Mouse (Mus musculus): Measurements from ENCODE around the gene BC048562. TPM values are rescaled to one million over a fixed set of nuclear protein-coding genes. Genes with fewer than 3 reads are reported as not detected.
A peak's percentile ranks its signal among the peaks of the same experiment; 100 is the strongest.

Gene BC048562
- polyA plus RNA-seq, 1 experiment from 2014 or later: not detected

DNA sequence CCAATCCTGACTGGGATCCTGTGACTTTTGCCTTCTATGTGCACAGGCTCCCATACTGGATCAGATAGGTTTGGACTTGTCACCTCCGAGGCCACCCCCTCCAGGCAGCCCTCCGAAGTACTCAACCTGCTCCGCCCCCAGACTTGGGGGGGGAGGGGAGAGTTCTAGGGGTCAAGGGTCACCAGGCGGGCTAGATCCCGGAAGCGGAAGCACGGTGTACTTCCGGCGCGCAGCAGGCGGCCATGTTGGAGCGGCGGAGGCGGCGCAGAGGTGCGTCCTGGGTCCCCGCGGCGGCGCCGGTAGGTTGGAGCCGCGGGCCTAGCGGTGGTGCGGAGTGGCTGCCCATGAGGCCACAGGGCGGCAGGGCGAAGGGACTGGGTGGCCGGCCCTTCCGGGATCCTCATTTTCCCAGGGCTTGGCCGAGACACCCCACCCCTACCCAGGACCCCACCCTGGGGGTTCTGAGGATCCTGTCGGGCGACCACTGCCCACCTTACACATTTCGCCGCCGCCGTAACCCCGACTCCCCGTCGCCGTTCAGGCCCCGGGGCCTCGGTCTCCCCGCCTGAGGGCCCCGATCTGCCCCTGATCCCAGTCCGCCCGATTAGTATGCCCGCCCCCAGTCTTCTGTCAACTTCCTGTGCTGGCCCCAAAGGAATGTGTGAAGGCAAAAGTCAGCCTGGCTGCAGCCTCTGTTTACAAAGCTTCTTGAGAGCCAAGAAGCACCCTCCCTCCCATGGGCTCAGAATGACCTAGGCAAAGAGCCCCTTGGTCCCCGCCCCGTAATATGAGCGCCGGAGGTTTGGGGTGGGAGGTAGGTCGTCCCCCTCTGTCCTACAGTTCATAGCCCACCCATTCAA, 24.3 kb downstream of the BC048562 start, which contains the start of gene Ccdc71:
Gene Ccdc71, plus strand, starts transcription at position 209 of the 860 bp plus-strand sequence.
- Histone ChIP-seq H3K4me3 (replicated peaks; ENCODE audit: low read depth, low read length) (peak within 1 kb of the TSS; percentile 76), H3K4me1 (replicated peaks; ENCODE audit: insufficient read depth, low read length) (peaks cover 16% of the 10 kb centered on the region), H3K4me2 (ENCODE audit: low read length) (peak within 1 kb of the TSS; percentile 85), H3K27me3 (ENCODE audit: insufficient read depth, low read length) (no peaks in the 10 kb centered on the region), H3K9ac (ENCODE audit: low read depth, low read length) (peak within 1 kb of the TSS; percentile 84), H3K27ac (peak within 1 kb of the TSS; percentile 92), H3K9me3 (replicated peaks; ENCODE audit: low read length) (no peaks in the 10 kb centered on the region), H3K36me3 (ENCODE audit: insufficient read depth, low read length) (peaks cover 24% of the 10 kb centered on the region; the same call in 1 of the 2 replicates)
- TF ChIP-seq CTCF (IDR thresholded peaks at IDR 0.05; ENCODE audit: low read depth): 0 out of 2 replicates have a peak, but pooled peaks have one; percentile 1
- ATAC-seq (replicated peaks; ENCODE audit: low FRiP score, low read depth) (peak; percentile 80), DNase-seq (ENCODE audit: low spot score) (peak; percentile 89)
- 0% methylated on average over 49 of the region's 52 CpGs for WGBS

DNA sequence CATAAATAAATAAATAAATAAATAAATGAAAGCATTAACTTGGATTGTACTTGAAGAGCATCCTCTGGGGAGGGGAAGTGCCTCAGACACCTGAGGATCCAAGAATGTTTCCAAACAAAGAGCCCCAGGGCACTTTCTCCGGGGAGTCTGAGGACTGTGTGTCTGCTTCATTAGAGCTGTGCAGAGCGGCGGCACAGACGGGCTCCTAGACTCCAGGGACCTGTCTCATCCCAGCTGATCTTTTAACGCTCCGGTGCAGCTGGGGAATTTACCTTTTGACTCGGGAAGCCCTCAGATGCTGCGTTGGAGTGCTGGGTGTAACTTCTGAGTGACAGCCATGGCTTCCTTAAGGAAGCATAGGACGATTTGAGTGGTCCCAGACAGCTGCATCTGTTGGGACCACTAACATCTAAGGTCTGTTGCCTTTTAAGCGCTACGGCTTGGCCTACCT, 24.9 kb downstream of the BC048562 start, which contains the start of gene Klhdc8b:
Gene Klhdc8b, minus strand, starts transcription at position 401 of the 451 bp plus-strand sequence.
- 13% methylated on average over 11 of the region's 11 CpGs for WGBS
- ATAC-seq (replicated peaks; ENCODE audit: low FRiP score, low read depth) (peak; percentile 36; the same call in 1 of the 2 replicates), DNase-seq (ENCODE audit: low spot score) (peak; percentile 41)
- H3K4me1 ChIP-seq (replicated peaks; ENCODE audit: insufficient read depth, low read length): peaks cover 16% of the 10 kb centered on the region
- peak within 1 kb of the TSS; percentile 76 for H3K4me3 ChIP-seq (replicated peaks; ENCODE audit: low read depth, low read length)
- peak within 1 kb of the TSS; percentile 92 for H3K27ac ChIP-seq
- no peaks in the 10 kb centered on the region for H3K27me3 ChIP-seq (ENCODE audit: insufficient read depth, low read length)
- H3K9ac ChIP-seq (ENCODE audit: low read depth, low read length): peak within 1 kb of the TSS; percentile 84
- no peak for TF ChIP-seq CTCF (IDR thresholded peaks at IDR 0.05; ENCODE audit: low read depth)
- H3K36me3 ChIP-seq (ENCODE audit: insufficient read depth, low read length): peaks cover 28% of the 10 kb centered on the region; the same call in 1 of the 2 replicates
- peak within 1 kb of the TSS; percentile 85 for H3K4me2 ChIP-seq (ENCODE audit: low read length)
- H3K9me3 ChIP-seq (replicated peaks; ENCODE audit: low read length): no peaks in the 10 kb centered on the region

DNA sequence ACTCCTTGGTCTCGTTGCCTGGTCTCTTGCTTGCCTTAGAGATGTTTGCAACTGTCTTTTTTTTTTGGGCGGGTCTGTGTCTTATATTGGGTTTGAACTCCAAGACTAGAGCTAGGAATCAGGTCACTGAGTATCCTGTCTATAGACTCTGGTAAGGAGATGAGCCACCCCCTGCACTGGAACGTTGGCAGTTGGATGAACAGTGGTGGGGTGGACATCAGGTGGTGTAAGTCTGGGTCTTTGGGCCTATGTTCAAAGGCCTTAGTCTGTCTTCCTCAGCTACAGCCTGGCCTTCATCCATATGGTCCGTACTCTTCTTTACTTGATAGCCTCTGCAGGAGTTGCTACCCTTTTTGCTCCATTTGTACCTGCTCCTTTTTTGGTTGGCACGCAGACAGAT, 25.4 kb downstream of the BC048562 start:
- Histone ChIP-seq H3K9ac (ENCODE audit: low read depth, low read length) (peak overlapping the region; percentile 84; the same call in 1 of the 2 replicates), H3K36me3 (ENCODE audit: insufficient read depth, low read length) (peaks cover 28% of the 10 kb centered on the region; the same call in 1 of the 2 replicates), H3K4me3 (replicated peaks; ENCODE audit: low read depth, low read length) (peak overlapping the region; percentile 76), H3K27ac (peak overlapping the region; percentile 92), H3K9me3 (replicated peaks; ENCODE audit: low read length) (no peaks in the 10 kb centered on the region), H3K4me1 (replicated peaks; ENCODE audit: insufficient read depth, low read length) (peaks cover 16% of the 10 kb centered on the region), H3K4me2 (ENCODE audit: low read length) (peak overlapping the region; percentile 85), H3K27me3 (ENCODE audit: insufficient read depth, low read length) (no peaks in the 10 kb centered on the region)
- WGBS: 78% methylated on average over 5 of the region's 5 CpGs
- ATAC-seq (replicated peaks; ENCODE audit: low FRiP score, low read depth) (no peak), DNase-seq (ENCODE audit: low spot score) (no peak)
- no peak for TF ChIP-seq CTCF (IDR thresholded peaks at IDR 0.05; ENCODE audit: low read depth)

DNA sequence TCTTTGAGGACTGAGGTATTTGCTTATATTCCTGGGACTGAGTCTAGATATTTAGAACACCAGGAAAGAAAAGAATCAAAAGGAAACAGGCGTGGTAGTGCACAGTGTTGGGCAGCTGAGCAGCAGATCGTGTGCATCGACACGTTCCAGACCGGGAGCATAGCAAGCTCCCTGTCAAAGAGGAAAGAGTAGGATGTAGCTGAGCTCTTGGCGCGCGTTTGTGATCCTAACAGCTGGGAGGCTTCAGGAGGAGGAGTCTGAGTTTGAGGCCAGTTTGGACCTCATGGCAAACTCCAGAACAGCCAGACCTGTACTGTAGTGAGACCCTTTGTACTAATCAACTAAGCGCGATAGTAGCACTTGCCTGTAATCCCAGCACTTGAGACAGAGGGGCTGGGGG, 25.9 kb downstream of the BC048562 start:
- ATAC-seq (replicated peaks; ENCODE audit: low FRiP score, low read depth) (no peak), DNase-seq (ENCODE audit: low spot score) (peak; percentile 87)
- WGBS: 45% methylated on average over 10 of the region's 10 CpGs
- Histone ChIP-seq H3K4me1 (replicated peaks; ENCODE audit: insufficient read depth, low read length) (peaks cover 16% of the 10 kb centered on the region), H3K4me2 (ENCODE audit: low read length) (peak overlapping the region; percentile 85), H3K27ac (peak overlapping the region; percentile 92), H3K9me3 (replicated peaks; ENCODE audit: low read length) (no peaks in the 10 kb centered on the region), H3K36me3 (ENCODE audit: insufficient read depth, low read length) (peaks cover 28% of the 10 kb centered on the region; the same call in 1 of the 2 replicates), H3K9ac (ENCODE audit: low read depth, low read length) (no peak overlapping the region), H3K27me3 (ENCODE audit: insufficient read depth, low read length) (no peaks in the 10 kb centered on the region), H3K4me3 (replicated peaks; ENCODE audit: low read depth, low read length) (no peak overlapping the region)
- TF ChIP-seq CTCF (IDR thresholded peaks at IDR 0.05; ENCODE audit: low read depth): no peak

DNA sequence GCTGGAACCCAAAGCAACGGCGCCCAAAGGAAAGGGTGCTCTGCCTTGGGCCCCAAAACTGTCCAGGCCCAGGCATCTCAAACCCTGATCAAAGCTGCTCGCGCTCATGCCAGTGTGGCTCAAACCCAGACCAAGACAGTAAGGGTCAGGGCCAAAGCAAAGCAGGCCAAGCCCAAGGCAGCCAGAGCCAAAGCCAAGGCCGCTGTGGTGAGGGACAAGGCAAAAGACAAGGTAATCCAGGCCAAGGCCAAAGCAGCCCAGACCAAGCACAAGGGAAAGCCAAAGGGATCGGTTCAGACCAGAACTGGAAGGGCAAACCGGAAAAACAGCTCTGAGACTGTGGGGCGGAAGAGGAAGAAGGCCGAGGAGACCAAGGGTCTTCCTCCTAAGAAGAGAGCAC, 27.4 kb downstream of the BC048562 start:
- Histone ChIP-seq H3K27ac (no peak overlapping the region), H3K27me3 (ENCODE audit: insufficient read depth, low read length) (no peaks in the 10 kb centered on the region), H3K36me3 (ENCODE audit: insufficient read depth, low read length) (peaks cover 28% of the 10 kb centered on the region; the same call in 1 of the 2 replicates), H3K4me1 (replicated peaks; ENCODE audit: insufficient read depth, low read length) (peaks cover 16% of the 10 kb centered on the region), H3K9ac (ENCODE audit: low read depth, low read length) (no peak overlapping the region), H3K9me3 (replicated peaks; ENCODE audit: low read length) (no peaks in the 10 kb centered on the region), H3K4me3 (replicated peaks; ENCODE audit: low read depth, low read length) (no peak overlapping the region), H3K4me2 (ENCODE audit: low read length) (no peak overlapping the region)
- no peak for TF ChIP-seq CTCF (IDR thresholded peaks at IDR 0.05; ENCODE audit: low read depth)
- DNase-seq (ENCODE audit: low spot score) (no peak), ATAC-seq (replicated peaks; ENCODE audit: low FRiP score, low read depth) (no peak)
- WGBS: 97% methylated on average over 9 of the region's 9 CpGs

DNA sequence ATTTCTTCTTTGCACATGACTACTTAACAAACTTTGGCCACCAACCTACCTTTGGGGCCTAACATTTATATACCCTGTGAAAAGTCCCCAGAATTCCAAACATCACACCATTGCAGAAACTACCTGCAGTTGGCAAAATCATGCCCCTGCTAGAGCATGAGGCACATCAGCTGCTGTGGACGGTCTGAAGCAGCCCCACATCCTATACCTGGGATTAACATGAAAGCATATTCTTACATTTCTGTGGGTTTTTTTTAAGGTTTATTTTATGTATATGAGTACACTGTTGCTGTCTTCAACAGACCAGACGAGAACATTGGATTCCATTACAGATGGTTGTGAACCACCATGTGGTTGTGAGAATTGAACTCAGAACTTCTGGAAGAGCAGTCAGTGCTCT, 29.9 kb downstream of the BC048562 start:
- ATAC-seq (replicated peaks; ENCODE audit: low FRiP score, low read depth) (no peak), DNase-seq (ENCODE audit: low spot score) (no peak)
- Histone ChIP-seq H3K4me3 (replicated peaks; ENCODE audit: low read depth, low read length) (no peak overlapping the region), H3K4me2 (ENCODE audit: low read length) (no peak overlapping the region), H3K27ac (no peak overlapping the region), H3K9ac (ENCODE audit: low read depth, low read length) (no peak overlapping the region), H3K36me3 (ENCODE audit: insufficient read depth, low read length) (peaks cover 28% of the 10 kb centered on the region; the same call in 1 of the 2 replicates), H3K4me1 (replicated peaks; ENCODE audit: insufficient read depth, low read length) (peaks cover 15% of the 10 kb centered on the region), H3K27me3 (ENCODE audit: insufficient read depth, low read length) (no peaks in the 10 kb centered on the region), H3K9me3 (replicated peaks; ENCODE audit: low read length) (no peaks in the 10 kb centered on the region)
- 97% methylated on average over 2 of the region's 2 CpGs for WGBS
- TF ChIP-seq CTCF (IDR thresholded peaks at IDR 0.05; ENCODE audit: low read depth): no peak

Measured in kidney, postnatal 0 days (tissue).